Mouse (Mus musculus) bone marrow macrophage, adult 2 months (primary cell): ENCODE results near the gene Pdxk. TPM values are rescaled to one million over a fixed set of nuclear protein-coding genes. Genes with fewer than 3 reads are reported as not detected.

Experiments used
- H3K27ac ChIP-seq: 2 replicates; pipeline ENCODE4 v1.5.1; 2012; ENCODE audit warnings: low read depth, low read length; ENCODE audit not compliant: insufficient read depth
- H3K4me1 ChIP-seq: 2 replicates; pipeline ENCODE4 v1.6.1; 2012; ENCODE audit warnings: low read length; ENCODE audit not compliant: control insufficient read depth, insufficient read depth
- H3K4me3 ChIP-seq: 2 replicates; pipeline ENCODE4 v1.5.1; 2012; ENCODE audit warnings: mild to moderate bottlenecking, low read length, moderate library complexity; ENCODE audit not compliant: insufficient read depth
- CTCF ChIP-seq: IDR thresholded peaks from 2 replicates; pipeline ENCODE4 v1.5.1; 2012; ENCODE audit warnings: low read depth, mild to moderate bottlenecking, low read length, moderate library complexity
- POLR2A ChIP-seq: IDR thresholded peaks from 2 replicates; pipeline ENCODE4 v1.6.1; 2012; ENCODE audit warnings: mild to moderate bottlenecking, low read depth, low read length, borderline replicate concordance
- polyA plus RNA-seq: library from polyadenylated mRNA; stranded (reverse); fragments of >200 nt; gene quantifications from 2 replicates; pipeline ENCODE4 v1.2.4, GENCODE M21; 2012; ENCODE audit not compliant: missing spikeins, insufficient read depth, insufficient read length

Pdxk gene
- polyA plus RNA-seq, 1 experiment, result 121 TPM

DNA sequence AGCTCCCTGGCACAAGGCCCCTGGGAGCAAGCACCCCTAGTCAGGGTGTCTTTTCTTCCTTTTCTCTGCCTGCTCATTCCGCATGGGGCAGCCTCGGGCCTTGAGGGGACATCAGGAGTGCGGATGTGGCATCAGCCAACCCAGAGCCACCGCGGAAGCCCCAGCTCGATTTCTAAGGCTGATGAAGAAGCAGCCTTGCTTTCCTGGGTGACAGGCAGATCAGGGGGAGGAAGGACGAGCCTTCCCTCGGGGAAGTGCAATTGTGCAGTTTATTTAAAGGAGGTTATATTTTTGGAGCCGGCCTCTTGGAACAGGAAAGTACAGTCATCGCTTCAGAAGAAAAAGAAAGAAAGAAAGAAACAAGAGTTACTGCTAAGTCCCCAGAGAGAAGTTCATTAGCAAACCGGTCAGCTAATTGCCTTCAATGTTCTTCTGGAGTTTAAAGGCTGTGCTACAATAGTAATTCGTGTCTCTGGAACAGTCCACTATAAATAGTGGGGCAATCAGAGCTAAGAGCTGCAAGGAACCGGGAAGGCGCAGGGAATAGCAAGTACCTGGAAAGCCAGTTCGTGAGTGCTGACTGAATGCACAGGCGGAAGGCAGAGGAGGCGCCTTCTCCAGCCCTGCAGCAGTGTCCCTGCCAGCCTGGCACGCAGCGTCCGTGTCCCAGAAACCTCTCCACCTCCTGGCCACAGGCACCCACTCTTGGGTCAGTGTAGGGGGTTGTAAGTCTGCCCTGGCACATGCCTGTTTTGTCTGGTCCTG lies 76.4 kb downstream of the Pdxk start:
- H3K27ac ChIP-seq, result peak overlapping the region; percentile 11
- no peak for TF ChIP-seq CTCF
- TF ChIP-seq POLR2A, result no peak
- H3K4me3 ChIP-seq, result no peak overlapping the region
- peaks cover 20% of the 10 kb centered on the region for H3K4me1 ChIP-seq

Other genes with a start within 250 kb of the Pdxk start
- 25.2 and 29.6 TPM in 2 replicates for gene Trappc10, start 220.3 kb downstream of the Pdxk start, polyA plus RNA-seq
- 36.8 and 39.8 TPM in 2 replicates for gene Agpat3, start 112.5 kb downstream of the Pdxk start, polyA plus RNA-seq
- gene Rrp1, start 51.9 kb downstream of the Pdxk start, polyA plus RNA-seq, result 138 and 145 TPM in 2 replicates
- 742 and 743 TPM in 2 replicates for gene Cstb, start 39.3 kb downstream of the Pdxk start, polyA plus RNA-seq
- not detected in 2 replicates for gene Olfr1358, start 52.5 kb upstream of the Pdxk start, polyA plus RNA-seq
- gene Ilvbl, start 109.4 kb upstream of the Pdxk start, polyA plus RNA-seq, result 34.4 and 37.0 TPM in 2 replicates
- gene Syde1, start 127.0 kb upstream of the Pdxk start, polyA plus RNA-seq, result 0.28 and 0.32 TPM in 2 replicates
- not detected in 2 replicates for gene Olfr1357, start 153.1 kb upstream of the Pdxk start, polyA plus RNA-seq